ENCODE assay signal across 9 mouse cellular contexts in genomic region chr11:93994531-93994930, GRCm38 (mm10). TPM values are rescaled to one million over a fixed set of nuclear protein-coding genes. Genes with fewer than 3 reads are reported as not detected.
A peak's percentile ranks its signal among the peaks of the same experiment; 100 is the strongest.
DNase-seq lines count a peak whose midpoint lies in the region; ATAC-seq and TF ChIP-seq lines count a peak whose summit lies in the region.
"Had no signal": no experiment of that assay in that cellular context is flagged by ENCODE, and none has a peak within 500 bp of the region (broad histone marks: within the 10 kb centered on the region; RNA-seq: fewer than 3 reads in every experiment).

No protein-coding gene starts in this region.

- no peak for ATAC-seq in G1E (ENCODE audit: extremely low read depth, insufficient number of reproducible peaks, low FRiP score, poor library complexity, severe bottlenecking)
- no peak for ATAC-seq in heart, embryonic 12.5 days (ENCODE audit: insufficient number of reproducible peaks, low FRiP score)
- no peak for ATAC-seq in lung, embryonic 16.5 days (ENCODE audit: low read depth)
- no peak for ATAC-seq in megakaryocyte progenitor cell, adult 5-6 weeks (replicated peaks; ENCODE audit: poor library complexity)

- peak overlapping the region; percentile 82 for H3K4me2 ChIP-seq in heart, embryonic 12.5 days
- peak overlapping the region; percentile 92 for H3K4me2 ChIP-seq in lung, embryonic 16.5 days (ENCODE audit: low read depth, low read length)

- peak overlapping the region; percentile 98 for H3K27ac ChIP-seq in heart, adult 2 months
- peak overlapping the region; percentile 99 for H3K27ac ChIP-seq in heart, embryonic 12.5 days (ENCODE audit: poor library complexity, severe bottlenecking)
- H3K27ac ChIP-seq in lung, embryonic 16.5 days (ENCODE audit: low read length) = peak overlapping the region; percentile 97

- H3K36me3 ChIP-seq in heart, adult 2 months (ENCODE audit: control insufficient read depth, insufficient read depth, low read length) = peaks cover 19% of the 10 kb centered on the region
- peaks cover 14% of the 10 kb centered on the region for H3K36me3 ChIP-seq in G1E (replicated peaks)
- no peaks in the 10 kb centered on the region for H3K36me3 ChIP-seq in heart, embryonic 12.5 days
- H3K36me3 ChIP-seq in lung, embryonic 16.5 days (ENCODE audit: control insufficient read depth, insufficient read depth, low read length) = no peaks in the 10 kb centered on the region

- no peak for TF ChIP-seq POLR2A in heart, adult 2 months (IDR thresholded peaks at IDR 0.05; ENCODE audit: insufficient read depth, low read depth, low read length)

- no peaks in the 10 kb centered on the region for H3K27me3 ChIP-seq in heart, adult 2 months (ENCODE audit: control insufficient read depth, insufficient read depth, low read length)
- H3K27me3 ChIP-seq in G1E (ENCODE audit: insufficient read depth, low read length) = 0 out of 2 replicates have a peak, but pooled peaks cover 6% of the 10 kb centered on the region
- no peaks in the 10 kb centered on the region for H3K27me3 ChIP-seq in heart, embryonic 12.5 days (replicated peaks)
- no peaks in the 10 kb centered on the region for H3K27me3 ChIP-seq in lung, embryonic 16.5 days (ENCODE audit: control insufficient read depth, insufficient read depth, low read depth, low read length)

- no peak for TF ChIP-seq CTCF in heart, adult 2 months (IDR thresholded peaks at IDR 0.05)
- no peak for TF ChIP-seq CTCF in G1E (IDR thresholded peaks at IDR 0.05; ENCODE audit: low read depth, low read length)

- WGBS in heart, adult 2 months = 22% methylated on average over 5 of the region's 5 CpGs
- 57% methylated on average over 5 of the region's 5 CpGs for WGBS in heart, embryonic 12.5 days
- WGBS in lung, embryonic 16.5 days = 44% methylated on average over 5 of the region's 5 CpGs

- peaks cover 6% of the 10 kb centered on the region for H3K79me2 ChIP-seq in heart, adult 2 months (replicated peaks; ENCODE audit: control insufficient read depth, insufficient read depth, low read length)

- H3K4me1 ChIP-seq in heart, adult 2 months (ENCODE audit: control insufficient read depth, insufficient read depth, low read length) = peaks cover 12% of the 10 kb centered on the region
- H3K4me1 ChIP-seq in G1E (ENCODE audit: insufficient read depth, low read depth, low read length) = peaks cover 47% of the 10 kb centered on the region
- H3K4me1 ChIP-seq in heart, embryonic 12.5 days (replicated peaks) = peaks cover 25% of the 10 kb centered on the region
- H3K4me1 ChIP-seq in lung, embryonic 16.5 days (replicated peaks; ENCODE audit: control insufficient read depth, insufficient read depth, low read length) = peaks cover 21% of the 10 kb centered on the region

- intact Hi-C loops in heart, adult 2 months (cut with DNase I) = no loop called here
- intact Hi-C loops in heart, postnatal 14 days (cut with DNase I) = no loop called here

- no peak for TF ChIP-seq EP300 in heart, adult 2 months (IDR thresholded peaks at IDR 0.05; ENCODE audit: insufficient read depth, low read depth, low read length)

- DNase-seq in heart, adult 2 months = peak in 1 of 2 experiments; percentile 34
- no peak for DNase-seq in heart, postnatal 14 days
- no peak for DNase-seq in G1E (ENCODE audit: low spot score)
- no peak for DNase-seq in spleen, adult 12 weeks (ENCODE audit: low spot score)
- no peak for DNase-seq in testis, postnatal 14 days (ENCODE audit: low spot score)

- peak overlapping the region; percentile 44 for H3K9ac ChIP-seq in heart, adult 2 months (ENCODE audit: low read depth, low read length)
- H3K9ac ChIP-seq in heart, embryonic 12.5 days = peak overlapping the region; percentile 82
- peak overlapping the region; percentile 74 for H3K9ac ChIP-seq in lung, embryonic 16.5 days (ENCODE audit: low read length)

- H3K9me3 ChIP-seq in G1E (replicated peaks) = no peaks in the 10 kb centered on the region
- H3K9me3 ChIP-seq in heart, embryonic 12.5 days (replicated peaks) = no peaks in the 10 kb centered on the region
- no peaks in the 10 kb centered on the region for H3K9me3 ChIP-seq in lung, embryonic 16.5 days (ENCODE audit: control insufficient read depth, low read length)

- H3K4me3 ChIP-seq in heart, adult 2 months = peak overlapping the region; percentile 78
- peak overlapping the region; percentile 99 for H3K4me3 ChIP-seq in G1E (ENCODE audit: low read depth, low read length)
- H3K4me3 ChIP-seq in heart, embryonic 12.5 days = peak overlapping the region; percentile 94
- peak overlapping the region; percentile 98 for H3K4me3 ChIP-seq in lung, embryonic 16.5 days (ENCODE audit: low read length)

RNA-seq across cellular contexts. Expression of gene Spag9, which starts 1.4 kb away (rescaled TPM):
- 100 to 1,000 TPM; 131 to 155 TPM for total RNA-seq in heart, adult 2 months (2021)
- polyA plus RNA-seq in heart, adult 2 months (2012; rRNA removed) = 23.9 and 40.7 TPM in 2 replicates
- total RNA-seq in heart, postnatal 14 days (2021) = 100 to 1,000 TPM; 145 to 146 TPM
- total RNA-seq in G1E (2014; fragmentation: Nextera tagmentation) (60.0 and 65.0 TPM in 2 replicates), G1E (2017) (43.8 and 53.3 TPM in 2 replicates)
- 10.5 and 15.3 TPM in 2 replicates for polyA plus RNA-seq in G1E (2012)
- 48.3 and 49.1 TPM in 2 replicates for polyA plus RNA-seq in heart, embryonic 12.5 days (2016; fragmentation: Nextera tagmentation; extraction: Ambion mirVana)
- polyA plus RNA-seq in lung, embryonic 16.5 days (2015; fragmentation: Nextera tagmentation; extraction: Ambion mirVana) = 35.0 and 36.2 TPM in 2 replicates
- 33.6 and 34.0 TPM in 2 replicates for total RNA-seq in megakaryocyte progenitor cell, adult 5-6 weeks (2015)
- total RNA-seq in megakaryocyte progenitor cell, adult 5-6 weeks (2017) = 51.5 and 64.3 TPM in 2 replicates

RNA-seq across cellular contexts. Expression of gene Nme1, which starts 26.2 kb away (rescaled TPM):
- 10 to 100 TPM; 13.9 to 19.7 TPM for total RNA-seq in heart, adult 2 months (2021)
- polyA plus RNA-seq in heart, adult 2 months (2012; rRNA removed) = 32.4 and 35.2 TPM in 2 replicates
- total RNA-seq in heart, postnatal 14 days (2021) = 10 to 100 TPM; 16.6 to 21.5 TPM
- total RNA-seq in G1E (2014; fragmentation: Nextera tagmentation) (30.4 and 59.1 TPM in 2 replicates), G1E (2017) (142 and 179 TPM in 2 replicates)
- 6.5 and 7.7 TPM in 2 replicates for polyA plus RNA-seq in G1E (2012)
- 88.4 and 101 TPM in 2 replicates for polyA plus RNA-seq in heart, embryonic 12.5 days (2016; fragmentation: Nextera tagmentation; extraction: Ambion mirVana)
- 100 and 105 TPM in 2 replicates for polyA plus RNA-seq in lung, embryonic 16.5 days (2015; fragmentation: Nextera tagmentation; extraction: Ambion mirVana)
- total RNA-seq in megakaryocyte progenitor cell, adult 5-6 weeks (2015) = 198 and 211 TPM in 2 replicates
- 202 and 219 TPM in 2 replicates for total RNA-seq in megakaryocyte progenitor cell, adult 5-6 weeks (2017)

RNA-seq across cellular contexts. Expression of gene Gm20390, which starts 26.4 kb away (rescaled TPM):
- 10 to 100 TPM in 1 of 2 experiments, 1 to 10 TPM in 1; 7.4 to 11.4 TPM for total RNA-seq in heart, adult 2 months (2021)
- polyA plus RNA-seq in heart, adult 2 months (2012; rRNA removed) = 10.5 and 11.1 TPM in 2 replicates
- 10 to 100 TPM; 16.9 to 26.8 TPM for total RNA-seq in heart, postnatal 14 days (2021)
- total RNA-seq in G1E (2014; fragmentation: Nextera tagmentation) = 34.7 and 48.9 TPM in 2 replicates
- not detected in 2 replicates for total RNA-seq in G1E (2017)
- 246 and 259 TPM in 2 replicates for polyA plus RNA-seq in G1E (2012)
- 272 and 292 TPM in 2 replicates for polyA plus RNA-seq in heart, embryonic 12.5 days (2016; fragmentation: Nextera tagmentation; extraction: Ambion mirVana)
- 289 and 314 TPM in 2 replicates for polyA plus RNA-seq in lung, embryonic 16.5 days (2015; fragmentation: Nextera tagmentation; extraction: Ambion mirVana)
- 43.7 and 97.0 TPM in 2 replicates for total RNA-seq in megakaryocyte progenitor cell, adult 5-6 weeks (2015)
- not detected in 2 replicates for total RNA-seq in megakaryocyte progenitor cell, adult 5-6 weeks (2017)
- total RNA-seq: hematopoietic stem cell, adult 5-6 weeks had no signal

RNA-seq across cellular contexts. Expression of gene Nme2, which starts 38.5 kb away (rescaled TPM):
- 1,000 to 10,000 TPM in 1 of 2 experiments, 100 to 1,000 TPM in 1; 935 to 1,129 TPM for total RNA-seq in heart, adult 2 months (2021)
- 469 and 474 TPM in 2 replicates for polyA plus RNA-seq in heart, adult 2 months (2012; rRNA removed)
- total RNA-seq in heart, postnatal 14 days (2021) = 1,000 to 10,000 TPM in 1 of 2 experiments, 100 to 1,000 TPM in 1; 981 to 1,061 TPM
- 23.6 and 29.3 TPM in 2 replicates for total RNA-seq in G1E (2014; fragmentation: Nextera tagmentation)
- 144 and 162 TPM in 2 replicates for total RNA-seq in G1E (2017)
- polyA plus RNA-seq in G1E (2012) = 131 and 161 TPM in 2 replicates
- 311 and 320 TPM in 2 replicates for polyA plus RNA-seq in heart, embryonic 12.5 days (2016; fragmentation: Nextera tagmentation; extraction: Ambion mirVana)
- 250 and 276 TPM in 2 replicates for polyA plus RNA-seq in lung, embryonic 16.5 days (2015; fragmentation: Nextera tagmentation; extraction: Ambion mirVana)
- total RNA-seq in megakaryocyte progenitor cell, adult 5-6 weeks (2015) = 539 and 573 TPM in 2 replicates
- 216 and 275 TPM in 2 replicates for total RNA-seq in megakaryocyte progenitor cell, adult 5-6 weeks (2017)
